Mouse (Mus musculus): ENCODE data around the gene Usp39.

Gene Usp39

GRCm38 (mm10) chr6:72371571-72371970 lies 26.6 kb upstream of the Usp39 start:
- no peak for DNase-seq (ENCODE audit: low read depth, low spot score)

GRCm38 (mm10) chr6:72371147-72371546 lies 26.2 kb upstream of the Usp39 start:
- no peak for DNase-seq (ENCODE audit: low read depth, low spot score)

GRCm38 (mm10) chr6:72370091-72370490 lies 25.1 kb upstream of the Usp39 start:
- no peak for DNase-seq (ENCODE audit: low read depth, low spot score)

DNA sequence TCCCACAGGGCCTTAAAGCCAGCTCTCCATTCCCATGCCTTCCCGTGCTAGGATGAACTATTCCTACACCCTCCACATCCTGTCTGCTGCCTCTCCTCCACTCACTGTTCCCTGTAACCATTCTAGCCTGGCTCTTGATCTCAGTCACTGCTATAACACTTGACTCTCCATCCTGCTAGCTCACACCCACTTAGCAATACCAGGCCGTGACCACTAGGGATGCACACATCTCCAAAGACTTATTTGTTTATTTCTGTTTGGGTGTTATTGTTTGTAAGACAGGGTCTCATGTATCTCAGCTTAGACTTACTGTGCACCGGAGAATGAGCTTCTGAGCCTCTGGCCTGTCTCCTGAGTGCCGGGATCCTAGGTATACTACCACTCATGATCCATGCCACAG lies 24.6 kb upstream of the Usp39 start:
- peak; percentile 63 for DNase-seq (ENCODE audit: low read depth, low spot score)

DNA sequence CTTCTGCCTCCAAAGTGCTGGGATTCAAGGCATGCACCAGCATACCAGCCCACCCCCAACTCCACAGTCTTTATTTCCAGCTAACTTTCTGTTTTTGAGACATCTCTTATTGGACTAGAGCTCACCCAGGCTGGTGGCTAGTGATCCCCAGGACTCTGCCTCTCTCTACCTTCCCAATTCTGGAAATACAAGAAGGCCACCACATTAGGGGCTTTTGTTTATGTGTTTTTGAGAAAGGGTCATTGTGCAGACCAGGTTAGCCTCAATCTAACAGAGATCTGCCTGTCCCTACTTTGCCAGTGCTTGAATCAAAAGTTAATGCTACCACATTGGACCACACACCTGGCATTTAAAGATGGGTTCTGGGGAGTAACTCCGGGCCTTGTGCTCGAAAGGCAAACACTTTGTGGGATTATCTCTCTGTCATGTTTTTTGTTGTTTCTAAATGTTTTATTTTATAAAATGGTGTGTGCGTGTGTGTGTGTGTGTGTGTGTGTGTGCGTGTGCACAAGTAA lies 22.5 kb upstream of the Usp39 start:
- DNase-seq (ENCODE audit: low read depth, low spot score), result no peak

DNA sequence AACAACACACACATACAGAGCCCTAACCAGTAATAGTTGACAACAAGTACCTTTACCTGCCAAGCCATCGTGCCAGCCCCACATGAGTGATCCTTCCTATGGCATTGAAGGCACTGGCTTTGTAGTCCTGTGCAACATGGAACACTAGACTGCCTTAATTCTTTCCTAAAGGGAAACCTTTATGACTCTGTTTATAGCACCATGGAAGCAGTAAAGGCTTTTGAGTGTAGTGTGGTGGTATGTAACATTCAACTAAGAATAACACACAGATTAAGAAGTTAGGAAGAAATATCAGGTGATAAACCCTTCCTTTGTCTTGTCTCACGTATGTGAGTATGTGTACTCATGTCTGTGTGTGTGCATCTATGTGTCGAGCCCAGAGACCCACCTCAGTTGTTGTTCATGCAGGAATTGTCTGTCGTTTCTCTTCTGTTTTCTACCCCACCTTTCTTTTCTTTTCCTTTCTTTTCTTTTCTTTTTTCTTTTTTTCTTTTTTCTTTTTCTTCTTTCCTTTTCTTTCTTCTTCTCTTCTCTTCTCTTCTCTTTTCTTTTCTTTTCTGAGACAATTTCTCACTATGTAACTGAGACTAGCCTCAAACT lies 22.0 kb upstream of the Usp39 start, which contains the start of gene Rnf181:
TSS of gene Rnf181 (minus strand) at position 113 of the 600 bp plus-strand sequence.
- DNase-seq (ENCODE audit: low read depth, low spot score), result no peak

DNA sequence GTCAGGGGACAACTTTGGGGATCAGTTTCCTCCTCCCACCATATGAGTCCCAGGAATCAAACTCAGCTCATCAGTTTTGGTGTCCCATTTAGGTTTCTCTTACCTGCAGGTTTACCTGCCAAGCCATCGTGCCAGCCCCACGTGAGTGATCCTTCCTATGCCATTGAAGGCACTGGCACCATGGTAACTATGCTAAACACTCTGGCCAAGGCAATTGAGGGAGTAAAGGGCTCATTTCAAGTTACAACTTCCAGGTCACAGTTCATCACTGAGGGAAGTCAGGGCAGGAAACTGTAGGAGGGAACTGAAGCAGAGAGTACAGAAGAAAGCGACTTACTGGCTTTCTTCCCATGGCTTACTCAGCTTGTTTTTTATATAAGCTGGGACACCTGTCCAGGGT lies 21.3 kb upstream of the Usp39 start:
- no peak for DNase-seq (ENCODE audit: low read depth, low spot score)

- no peak for DNase-seq (ENCODE audit: low read depth, low spot score)
Measured at GRCm38 (mm10) chr6:72364985-72365384, 20.0 kb upstream of the Usp39 start.

GRCm38 (mm10) chr6:72364009-72364408 lies 19.0 kb upstream of the Usp39 start:
- DNase-seq (ENCODE audit: low read depth, low spot score), result no peak

DNA sequence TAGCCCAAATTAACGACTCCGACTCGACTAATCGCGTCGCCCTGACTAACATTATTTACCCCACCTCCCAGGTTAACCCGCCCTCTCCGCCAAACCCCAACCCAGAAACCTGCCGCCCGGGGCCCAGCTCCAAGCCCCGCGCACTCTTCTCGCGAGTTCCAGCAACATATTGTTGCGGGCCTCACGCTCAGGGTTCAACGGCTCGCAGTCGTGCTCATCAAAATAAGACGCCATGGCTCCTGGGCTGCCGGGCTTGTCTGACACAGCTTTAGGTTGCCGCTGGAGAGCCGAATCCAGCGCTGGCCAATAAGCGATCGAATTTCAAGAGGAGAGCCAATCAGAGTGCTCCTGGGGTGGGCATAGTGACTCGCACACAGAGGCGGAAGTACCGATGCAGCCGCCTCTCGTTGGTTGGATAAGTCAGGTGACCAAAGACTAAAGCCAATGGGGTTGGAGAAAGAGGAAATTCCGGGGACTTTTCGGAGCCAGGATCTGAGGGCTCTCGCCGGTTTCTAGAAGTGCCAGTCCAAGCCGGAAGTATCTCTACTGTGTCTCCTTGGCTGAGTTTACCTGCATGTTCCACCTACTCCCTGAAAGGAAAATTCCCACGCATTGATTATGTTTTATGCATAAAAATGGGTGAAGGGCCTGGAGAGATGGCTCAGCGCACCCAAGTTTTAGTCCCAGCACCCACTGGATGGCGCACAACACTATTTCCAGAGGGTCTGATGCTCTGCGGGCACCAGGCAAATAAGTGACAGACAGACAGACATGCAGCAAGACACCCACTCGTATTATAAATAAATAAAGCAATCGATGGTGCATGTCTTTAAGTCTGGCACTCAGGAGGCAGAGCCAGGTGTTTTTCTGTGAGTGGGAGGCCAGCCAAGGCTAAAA lies 17.4 kb upstream of the Usp39 start:
- DNase-seq (ENCODE audit: low read depth, low spot score), result peak; percentile 98

GRCm38 (mm10) chr6:72361121-72361551 lies 16.2 kb upstream of the Usp39 start:
- peak; percentile 79 for DNase-seq (ENCODE audit: low read depth, low spot score)

GRCm38 (mm10) chr6:72360599-72360935 lies 15.6 kb upstream of the Usp39 start:
- no peak for DNase-seq (ENCODE audit: low read depth, low spot score)

DNA sequence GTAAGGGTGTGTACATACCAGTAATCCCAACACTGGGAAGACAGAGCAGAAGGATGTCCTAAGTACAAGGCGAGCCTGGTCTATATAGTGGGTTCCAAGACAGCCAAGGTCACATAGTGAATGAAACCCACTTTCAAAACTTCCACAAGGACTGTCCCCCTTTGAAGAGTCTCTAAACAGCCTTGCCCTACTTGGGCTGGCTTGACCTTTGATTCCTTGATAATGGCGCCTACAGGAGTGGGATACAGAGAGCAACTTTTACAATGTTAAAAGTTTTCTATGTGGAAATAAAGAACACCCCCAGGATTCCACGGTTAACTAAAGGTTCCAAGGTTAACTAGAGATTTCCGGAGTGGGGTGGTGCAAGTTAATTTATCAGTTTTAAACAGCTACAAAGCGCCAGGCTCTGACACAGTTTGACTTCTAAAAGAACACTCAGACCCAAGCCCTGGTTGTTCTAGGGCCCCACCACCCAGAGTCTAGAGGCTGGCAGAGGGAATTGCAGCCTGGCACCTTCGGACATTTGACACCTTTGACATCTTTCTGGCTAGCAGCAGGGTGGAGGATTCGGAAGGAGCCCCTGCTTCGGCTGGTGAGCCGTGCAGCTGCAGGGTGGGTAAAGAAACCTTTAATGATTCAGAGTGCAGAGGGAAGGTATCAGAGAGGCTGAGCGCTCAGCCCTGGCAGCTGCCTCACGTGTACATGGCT lies 15.1 kb upstream of the Usp39 start:
- peak; percentile 73 for DNase-seq (ENCODE audit: low read depth, low spot score)

- no peak for DNase-seq (ENCODE audit: low read depth, low spot score)
Measured at GRCm38 (mm10) chr6:72359343-72359742, 14.4 kb upstream of the Usp39 start.

- DNase-seq (ENCODE audit: low read depth, low spot score), result no peak
Measured at GRCm38 (mm10) chr6:72358086-72358764, 13.2 kb upstream of the Usp39 start.

GRCm38 (mm10) chr6:72357164-72358079 lies 12.4 kb upstream of the Usp39 start:
- DNase-seq (ENCODE audit: low read depth, low spot score), result no peak

DNA sequence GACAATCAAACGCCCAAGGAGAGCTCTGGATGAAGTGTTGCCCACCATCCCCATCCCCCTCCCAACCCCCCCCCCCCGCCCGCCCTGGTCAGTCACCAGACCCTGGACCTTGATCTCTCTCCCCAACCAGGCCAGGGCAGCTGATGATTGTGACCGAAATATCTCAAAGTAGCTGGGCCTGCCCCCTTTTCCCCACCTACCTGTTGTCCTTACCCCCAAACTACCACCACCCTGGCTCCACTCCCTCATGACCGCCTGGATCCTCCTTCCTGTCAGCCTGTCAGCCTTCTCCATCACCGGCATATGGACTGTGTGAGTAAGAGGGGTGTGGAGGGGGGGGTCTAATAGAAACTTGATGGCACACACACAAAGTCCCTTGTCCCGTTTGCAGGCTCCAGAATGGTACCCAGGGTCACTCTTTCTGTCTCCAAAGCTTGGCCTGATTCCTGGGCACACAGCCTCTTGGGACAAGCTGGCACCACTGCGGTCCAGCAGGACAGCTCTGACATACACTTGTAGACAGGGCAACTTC lies 11.1 kb upstream of the Usp39 start:
- no peak for DNase-seq (ENCODE audit: low read depth, low spot score)

GRCm38 (mm10) chr6:72355066-72355911 lies 10.3 kb upstream of the Usp39 start, which contains the start of gene Tmem150a:
Tmem150a (plus strand) TSS chr6:72355447.
- peak; percentile 99 for DNase-seq (ENCODE audit: low read depth, low spot score)

- no peak for DNase-seq (ENCODE audit: low read depth, low spot score)
Measured at GRCm38 (mm10) chr6:72354025-72354424, 9.0 kb upstream of the Usp39 start.

All from ZHBTc4 (cell line).